Mouse (Mus musculus) megakaryocyte, embryonic 14.5 days (primary cell): Measurements from ENCODE around the gene Tcp1.

Experiments
- FLI1 ChIP-seq: IDR thresholded peaks from 2 replicates; pipeline ENCODE4 v1.6.1; 2012; ENCODE audit warnings: low read length, inconsistent platforms, mixed read lengths
- GATA1 ChIP-seq: IDR thresholded peaks from 3 replicates; pipeline ENCODE4 v1.6.1; 2012; ENCODE audit warnings: mixed read lengths, low read length, inconsistent platforms, borderline replicate concordance

GRCm38 (mm10) chr17:12956664-12957063 is 41.2 kb downstream of the Tcp1 start:
- TF ChIP-seq FLI1: no peak
- TF ChIP-seq GATA1: no peak
